Mouse (Mus musculus) lung, embryonic 15.5 days (tissue): ENCODE data around the gene Cnppd1. TPM values are rescaled to one million over a fixed set of nuclear protein-coding genes. Genes with fewer than 3 reads are reported as not detected.

Experiments
- ATAC-seq: fragments of 200-750 bp; cut with Nextera tagmentation; 2 replicates; pipeline ENCODE4 v1.8.0; 2017; ENCODE audit warnings: moderate number of reproducible peaks, borderline replicate concordance; ENCODE audit not compliant: low FRiP score, low TSS enrichment; ENCODE audit errors: extremely low read depth
- H3K27ac ChIP-seq: fragments of 300-500 bp; sonication (generic); 2 replicates; pipeline ENCODE4 v1.5.1; 2015; ENCODE audit warnings: moderate library complexity, mild to moderate bottlenecking, inconsistent platforms
- H3K27me3 ChIP-seq: fragments of 300-500 bp; sonication (generic); 2 replicates; pipeline ENCODE4 v1.6.1; 2015; ENCODE audit warnings: inconsistent platforms
- H3K36me3 ChIP-seq: fragments of 300-500 bp; sonication (generic); 2 replicates; pipeline ENCODE4 v1.6.1; 2015; ENCODE audit warnings: inconsistent platforms
- H3K4me1 ChIP-seq: fragments of 300-500 bp; sonication (generic); 2 replicates; pipeline ENCODE4 v1.6.1; 2015; ENCODE audit warnings: inconsistent platforms
- H3K4me2 ChIP-seq: fragments of 300-500 bp; sonication (generic); 2 replicates; pipeline ENCODE4 v1.6.1; 2015; ENCODE audit warnings: inconsistent platforms, mild to moderate bottlenecking, moderate library complexity
- H3K4me3 ChIP-seq: fragments of 300-500 bp; sonication (generic); 2 replicates; pipeline ENCODE4 v1.5.1; 2015; ENCODE audit warnings: mild to moderate bottlenecking, inconsistent platforms
- H3K9ac ChIP-seq: fragments of 300-500 bp; sonication (generic); 2 replicates; pipeline ENCODE4 v1.6.1; 2015; ENCODE audit warnings: inconsistent platforms
- H3K9me3 ChIP-seq: fragments of 300-500 bp; sonication (generic); 2 replicates; pipeline ENCODE4 v1.6.1; 2016; ENCODE audit warnings: inconsistent platforms
- WGBS: fragments of 180-500 bp; shearing (Covaris S2); methylation state at CpG from one replicate; pipeline ENCODE4 v1.1.7; 2015; 5-methylcytosine and 5-hydroxymethylcytosine counted together
- polyA plus RNA-seq: library from polyadenylated mRNA; unstranded; fragments of >200 nt; fragmentation: Nextera tagmentation; extraction: Ambion mirVana; gene quantifications from 2 replicates; pipeline ENCODE4 v1.2.1, GENCODE M21; 2015

The Cnppd1 gene
- polyA plus RNA-seq, 1 experiment from 2014 or later = 41.6 TPM

- H3K4me2 ChIP-seq = peak overlapping the region; percentile 98
- H3K4me1 ChIP-seq = peaks cover 17% of the 10 kb centered on the region
- H3K36me3 ChIP-seq = peaks cover 24% of the 10 kb centered on the region; the same call in 1 of the 2 replicates
- peak overlapping the region; percentile 49 for H3K9ac ChIP-seq
- ATAC-seq = peak; percentile 50
- H3K27ac ChIP-seq = peak overlapping the region; percentile 44; the same call in 1 of the 2 replicates
- WGBS = 5% methylated on average over 23 of the region's 23 CpGs
- no peaks in the 10 kb centered on the region for H3K9me3 ChIP-seq
- peak overlapping the region; percentile 66 for H3K4me3 ChIP-seq
- no peaks in the 10 kb centered on the region for H3K27me3 ChIP-seq
Measured at GRCm38 (mm10) chr1:75179334-75180104, 37.0 kb upstream of the Cnppd1 start.

DNA sequence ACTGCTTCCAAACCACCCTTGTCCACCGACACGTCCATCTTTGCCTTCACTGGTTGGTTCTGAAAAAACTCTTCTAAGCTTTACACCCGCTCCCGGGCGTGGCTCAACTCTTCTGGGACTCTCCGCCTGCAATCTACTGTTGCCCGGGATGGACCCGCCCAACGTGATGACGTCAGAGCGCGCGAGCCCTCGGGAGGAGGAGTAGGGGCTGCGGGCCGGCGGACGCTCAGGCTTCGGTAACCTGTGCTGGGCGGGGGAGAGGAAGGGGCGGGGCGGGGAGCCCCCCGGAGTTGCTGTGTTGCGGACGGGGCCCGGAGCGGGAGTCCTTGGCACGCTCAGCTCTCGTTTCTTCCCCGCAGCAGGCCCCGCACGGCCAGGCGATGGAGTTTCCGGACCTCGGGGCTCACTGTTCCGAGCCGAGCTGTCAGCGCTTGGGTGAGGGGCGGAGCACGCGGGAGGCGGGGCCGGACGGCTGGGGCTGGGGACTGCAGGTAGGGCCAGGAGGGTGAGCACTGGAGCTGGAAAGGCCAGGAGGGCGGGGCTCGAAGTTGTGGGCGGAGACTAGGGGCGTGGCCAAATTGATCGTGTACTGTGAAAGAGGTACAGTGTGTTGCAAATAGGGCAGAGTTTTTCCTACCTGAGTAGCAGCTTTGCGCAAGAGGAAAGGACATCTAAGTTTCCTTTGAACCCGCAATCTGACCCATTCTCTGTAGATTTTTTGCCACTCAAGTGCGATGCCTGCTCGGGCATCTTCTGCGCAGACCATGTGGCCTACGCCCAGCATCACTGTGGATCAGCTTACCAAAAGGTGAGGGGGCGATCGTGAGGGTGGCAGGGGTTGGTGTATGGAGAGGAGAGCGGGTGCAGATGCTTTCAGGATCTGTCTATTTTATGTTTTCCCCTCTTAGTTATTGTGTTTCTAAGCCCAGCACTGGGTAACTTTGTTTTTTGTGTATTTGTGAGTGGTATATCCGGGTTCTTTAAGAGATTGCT lies 26.3 kb upstream of the Cnppd1 start, which contains the start of gene Zfand2b:
TSS of gene Zfand2b (plus strand) at position 175 of the 993 bp plus-strand sequence.
- ATAC-seq = peak; percentile 99
- Histone ChIP-seq H3K27me3 (no peaks in the 10 kb centered on the region), H3K9ac (peak within 1 kb of the TSS; percentile 81), H3K36me3 (peaks cover 33% of the 10 kb centered on the region), H3K9me3 (no peaks in the 10 kb centered on the region), H3K4me2 (peak within 1 kb of the TSS; percentile 85), H3K4me1 (peaks cover 15% of the 10 kb centered on the region), H3K27ac (peak within 1 kb of the TSS; percentile 94), H3K4me3 (peak within 1 kb of the TSS; percentile 98)
- WGBS = 2% methylated on average over 57 of the region's 59 CpGs

GRCm38 (mm10) chr1:75168093-75168471 lies 25.6 kb upstream of the Cnppd1 start:
- H3K36me3 ChIP-seq = peaks cover 29% of the 10 kb centered on the region
- H3K9ac ChIP-seq = peak overlapping the region; percentile 81
- peak; percentile 24 for ATAC-seq
- H3K4me2 ChIP-seq = peak overlapping the region; percentile 85
- H3K27me3 ChIP-seq = no peaks in the 10 kb centered on the region
- WGBS = 3% methylated on average over 7 of the region's 7 CpGs
- no peaks in the 10 kb centered on the region for H3K9me3 ChIP-seq
- H3K4me3 ChIP-seq = peak overlapping the region; percentile 98
- peaks cover 15% of the 10 kb centered on the region for H3K4me1 ChIP-seq
- H3K27ac ChIP-seq = 0 out of 2 replicates have a peak overlapping the region, but pooled peaks have one; percentile 94

DNA sequence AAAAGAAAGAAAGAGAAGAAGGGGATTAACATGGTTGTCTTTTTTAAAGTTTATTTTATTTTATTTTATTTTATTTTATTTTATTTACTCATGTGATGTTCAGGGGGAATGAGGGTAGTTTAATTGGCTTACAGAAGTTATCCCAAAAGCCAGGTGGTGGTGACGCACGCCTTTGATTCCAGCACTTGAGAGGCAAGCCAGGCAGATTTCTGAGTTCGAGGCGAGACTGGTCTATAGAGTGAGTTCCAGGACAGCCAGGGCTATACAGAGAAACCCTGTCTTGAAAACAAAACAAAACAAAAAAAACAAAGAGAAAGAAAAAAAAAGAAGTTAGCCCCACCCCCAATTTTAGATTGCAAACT lies 17.7 kb upstream of the Cnppd1 start:
- Histone ChIP-seq H3K4me1 (no peaks in the 10 kb centered on the region), H3K4me3 (no peak overlapping the region), H3K27ac (no peak overlapping the region), H3K9me3 (no peaks in the 10 kb centered on the region), H3K4me2 (no peak overlapping the region), H3K36me3 (no peaks in the 10 kb centered on the region), H3K27me3 (no peaks in the 10 kb centered on the region), H3K9ac (no peak overlapping the region)
- ATAC-seq = no peak
- 71% methylated on average over 4 of the region's 4 CpGs for WGBS

DNA sequence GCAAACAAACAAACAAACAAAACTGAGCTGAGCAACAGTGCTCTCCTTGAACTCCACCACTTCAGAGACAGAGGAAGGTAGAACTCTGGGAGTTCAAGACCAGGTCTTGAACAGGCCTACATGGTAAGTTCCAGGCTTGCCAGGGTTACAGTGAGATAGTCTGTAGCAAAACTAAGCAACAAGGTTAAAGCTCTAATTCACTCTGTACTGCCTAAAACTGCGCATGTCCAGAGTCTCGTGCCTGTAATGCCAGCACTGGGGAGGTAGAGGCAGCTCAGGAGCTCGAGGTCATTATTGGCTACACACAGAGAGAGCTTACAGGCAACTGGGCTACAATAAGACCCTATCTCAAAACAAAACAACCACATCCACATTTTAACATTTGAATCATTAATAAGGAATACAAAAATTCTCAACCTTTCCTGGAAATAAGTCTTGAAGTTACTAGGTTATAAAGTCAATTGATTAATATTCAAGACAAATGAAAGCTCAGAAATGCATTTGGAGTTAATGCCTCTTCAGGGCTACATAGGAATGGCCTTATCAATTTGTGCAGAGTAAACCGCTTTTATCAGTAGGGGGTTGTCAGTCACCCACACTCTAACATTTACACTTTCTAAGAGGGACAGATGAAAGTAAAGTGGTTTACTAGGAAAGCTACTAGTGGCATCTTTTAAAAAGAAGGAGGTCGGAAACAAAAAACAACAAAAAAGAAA lies 17.2 kb upstream of the Cnppd1 start:
- Histone ChIP-seq H3K4me3 (no peak overlapping the region), H3K36me3 (no peaks in the 10 kb centered on the region), H3K27ac (no peak overlapping the region), H3K4me1 (no peaks in the 10 kb centered on the region), H3K4me2 (no peak overlapping the region), H3K27me3 (no peaks in the 10 kb centered on the region), H3K9me3 (no peaks in the 10 kb centered on the region), H3K9ac (no peak overlapping the region)
- no peak for ATAC-seq
- WGBS = 45% methylated on average over 5 of the region's 5 CpGs

- Histone ChIP-seq H3K36me3 (no peaks in the 10 kb centered on the region), H3K4me3 (no peak overlapping the region), H3K4me1 (no peaks in the 10 kb centered on the region), H3K27me3 (no peaks in the 10 kb centered on the region), H3K9ac (no peak overlapping the region), H3K4me2 (no peak overlapping the region), H3K27ac (no peak overlapping the region), H3K9me3 (no peaks in the 10 kb centered on the region)
- ATAC-seq = no peak
Measured at GRCm38 (mm10) chr1:75158990-75159389, 16.5 kb upstream of the Cnppd1 start.

DNA sequence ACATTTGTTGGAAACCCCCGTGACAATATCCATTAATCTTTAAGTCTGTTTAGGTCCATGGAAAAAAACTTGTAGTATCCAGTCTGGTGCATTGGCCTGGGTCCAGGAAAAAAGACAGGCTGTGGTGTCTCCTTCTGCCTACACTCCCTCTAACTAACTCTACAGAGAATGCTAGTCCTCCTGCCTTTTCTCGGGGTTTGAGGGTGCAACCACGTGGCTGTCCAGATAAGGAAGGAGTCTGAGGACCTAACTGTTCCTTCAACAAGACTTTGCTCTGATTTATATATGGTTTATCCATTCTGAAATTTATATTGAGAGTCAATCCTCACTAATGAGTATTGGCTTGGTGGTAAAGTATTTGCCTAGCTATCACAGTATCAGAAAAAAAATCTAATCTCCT lies 13.3 kb upstream of the Cnppd1 start:
- Histone ChIP-seq H3K4me2 (no peak overlapping the region), H3K27me3 (no peaks in the 10 kb centered on the region), H3K27ac (no peak overlapping the region), H3K4me3 (no peak overlapping the region), H3K9me3 (no peaks in the 10 kb centered on the region), H3K4me1 (no peaks in the 10 kb centered on the region), H3K36me3 (no peaks in the 10 kb centered on the region), H3K9ac (no peak overlapping the region)
- WGBS = 40% methylated on average over 3 of the region's 3 CpGs
- no peak for ATAC-seq

DNA sequence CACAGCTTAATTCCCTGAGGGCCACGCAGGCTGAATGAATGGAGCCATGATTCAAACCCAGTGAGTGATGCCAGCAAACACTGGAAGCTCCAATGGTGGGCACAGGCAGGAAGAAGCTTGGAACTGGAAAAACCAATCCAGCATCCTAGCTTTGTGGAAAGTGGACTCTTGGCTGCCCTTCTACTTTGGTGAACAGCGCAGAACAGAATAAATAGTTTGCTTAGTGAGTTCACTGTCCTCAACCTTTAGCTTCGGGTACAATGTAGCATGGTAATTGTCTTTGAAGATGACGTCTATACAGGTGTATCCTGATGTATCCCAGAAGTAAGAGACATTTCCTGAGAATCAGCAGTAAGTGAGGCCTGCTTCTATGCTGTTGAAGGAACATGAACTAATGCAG lies 6.2 kb upstream of the Cnppd1 start:
- no peak overlapping the region for H3K9ac ChIP-seq
- no peak overlapping the region for H3K27ac ChIP-seq
- peaks cover 41% of the 10 kb centered on the region for H3K36me3 ChIP-seq

DNA sequence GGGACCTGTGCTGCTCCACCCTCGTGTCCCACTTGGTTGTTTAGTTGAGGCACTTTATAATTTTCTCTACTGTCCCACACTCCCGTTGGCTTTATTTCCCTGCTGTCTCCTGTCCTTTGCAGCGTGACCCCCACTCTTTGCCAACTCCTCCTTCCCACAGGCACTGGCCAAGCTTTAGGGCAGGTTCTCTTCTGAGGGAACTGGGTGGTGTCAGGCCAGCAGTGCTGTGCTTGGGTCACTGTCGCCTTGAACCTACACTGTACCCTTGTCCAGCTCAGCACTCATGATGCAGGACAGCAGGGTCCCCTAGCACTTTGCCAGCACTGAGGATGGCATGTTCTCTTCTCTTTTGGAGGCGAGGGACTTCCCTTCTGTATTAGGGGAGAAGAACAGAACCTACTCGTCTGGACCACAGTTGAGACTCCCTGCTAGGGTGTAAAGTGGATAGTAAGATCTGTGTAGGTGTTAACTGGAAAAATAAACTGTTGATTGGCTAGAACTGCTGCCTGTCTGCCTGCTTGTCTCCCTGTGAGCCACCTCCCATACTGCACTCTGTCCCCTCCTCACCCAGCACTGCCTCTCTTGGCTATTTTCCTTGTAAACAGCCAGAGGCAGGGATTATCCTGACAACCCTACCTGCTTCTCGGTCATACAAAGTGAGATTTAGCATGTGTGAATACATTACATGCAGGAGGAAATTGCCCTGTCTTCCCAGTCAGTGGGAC lies 5.1 kb upstream of the Cnppd1 start:
- no peak for ATAC-seq
- no peak overlapping the region for H3K9ac ChIP-seq
- H3K27me3 ChIP-seq = no peaks in the 10 kb centered on the region
- H3K36me3 ChIP-seq = peaks cover 41% of the 10 kb centered on the region
- no peak overlapping the region for H3K27ac ChIP-seq
- H3K4me2 ChIP-seq = no peak overlapping the region
- H3K9me3 ChIP-seq = no peaks in the 10 kb centered on the region
- H3K4me3 ChIP-seq = no peak overlapping the region
- peaks cover 14% of the 10 kb centered on the region for H3K4me1 ChIP-seq
- 72% methylated on average over 7 of the region's 7 CpGs for WGBS

More for the DNA sequence above, 6.2 kb upstream of the Cnppd1 start:
- Histone ChIP-seq H3K4me3 (no peak overlapping the region), H3K9me3 (no peaks in the 10 kb centered on the region), H3K27me3 (no peaks in the 10 kb centered on the region), H3K4me2 (no peak overlapping the region), H3K4me1 (peaks cover 8% of the 10 kb centered on the region)
- no peak for ATAC-seq
- 83% methylated on average over 4 of the region's 4 CpGs for WGBS

GRCm38 (mm10) chr1:75145589-75145988 lies 3.1 kb upstream of the Cnppd1 start:
- H3K36me3 ChIP-seq = peaks cover 41% of the 10 kb centered on the region
- peaks cover 21% of the 10 kb centered on the region for H3K4me1 ChIP-seq
- H3K9me3 ChIP-seq = no peaks in the 10 kb centered on the region
- no peak overlapping the region for H3K9ac ChIP-seq
- 93% methylated on average over 3 of the region's 3 CpGs for WGBS
- no peak for ATAC-seq
- H3K27me3 ChIP-seq = no peaks in the 10 kb centered on the region
- no peak overlapping the region for H3K27ac ChIP-seq
- H3K4me3 ChIP-seq = no peak overlapping the region
- no peak overlapping the region for H3K4me2 ChIP-seq
